Mouse (Mus musculus) adrenal gland, postnatal 25 days (tissue): ENCODE data around the gene Myo18b. TPM values are rescaled to one million over a fixed set of nuclear protein-coding genes. Genes with fewer than 3 reads are reported as not detected.
A peak's percentile ranks its signal among the peaks of the same experiment; 100 is the strongest.

ENCODE experiments used
- DNase-seq: peaks from one replicate; pipeline ENCODE4 v3.0.0; 2021; ENCODE audit warnings: mixed read lengths
- total RNA-seq: library from RNA; stranded (reverse); gene quantifications from 2 replicates; pipeline ENCODE4 v1.2.3, GENCODE M21; 2021

Gene Myo18b
- total RNA-seq, 1 experiment from 2014 or later = 0.18 TPM

GRCm38 (mm10) chr5:112807629-112808028 is 88.5 kb downstream of the Myo18b start:
- no peak for DNase-seq

DNA sequence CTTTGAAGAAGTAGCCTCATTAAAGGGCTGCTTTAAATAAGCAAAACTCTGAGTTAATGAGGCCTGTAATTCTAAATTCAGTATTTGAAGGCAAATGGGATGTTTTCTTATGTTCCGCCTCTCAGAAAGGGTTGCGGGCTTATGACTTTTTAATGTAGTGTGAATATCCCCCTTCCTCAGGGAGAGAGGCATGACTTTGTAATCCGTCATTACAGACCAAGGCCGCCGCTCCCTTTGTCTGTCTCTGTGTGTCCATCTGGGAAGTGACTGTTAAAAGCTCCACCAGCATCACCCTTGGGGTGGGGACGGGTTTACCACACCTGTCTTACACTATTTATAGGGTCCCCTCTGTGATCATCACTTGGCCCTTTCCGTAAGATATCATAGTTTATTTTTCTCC is 100.1 kb downstream of the Myo18b start:
- no peak for DNase-seq

DNA sequence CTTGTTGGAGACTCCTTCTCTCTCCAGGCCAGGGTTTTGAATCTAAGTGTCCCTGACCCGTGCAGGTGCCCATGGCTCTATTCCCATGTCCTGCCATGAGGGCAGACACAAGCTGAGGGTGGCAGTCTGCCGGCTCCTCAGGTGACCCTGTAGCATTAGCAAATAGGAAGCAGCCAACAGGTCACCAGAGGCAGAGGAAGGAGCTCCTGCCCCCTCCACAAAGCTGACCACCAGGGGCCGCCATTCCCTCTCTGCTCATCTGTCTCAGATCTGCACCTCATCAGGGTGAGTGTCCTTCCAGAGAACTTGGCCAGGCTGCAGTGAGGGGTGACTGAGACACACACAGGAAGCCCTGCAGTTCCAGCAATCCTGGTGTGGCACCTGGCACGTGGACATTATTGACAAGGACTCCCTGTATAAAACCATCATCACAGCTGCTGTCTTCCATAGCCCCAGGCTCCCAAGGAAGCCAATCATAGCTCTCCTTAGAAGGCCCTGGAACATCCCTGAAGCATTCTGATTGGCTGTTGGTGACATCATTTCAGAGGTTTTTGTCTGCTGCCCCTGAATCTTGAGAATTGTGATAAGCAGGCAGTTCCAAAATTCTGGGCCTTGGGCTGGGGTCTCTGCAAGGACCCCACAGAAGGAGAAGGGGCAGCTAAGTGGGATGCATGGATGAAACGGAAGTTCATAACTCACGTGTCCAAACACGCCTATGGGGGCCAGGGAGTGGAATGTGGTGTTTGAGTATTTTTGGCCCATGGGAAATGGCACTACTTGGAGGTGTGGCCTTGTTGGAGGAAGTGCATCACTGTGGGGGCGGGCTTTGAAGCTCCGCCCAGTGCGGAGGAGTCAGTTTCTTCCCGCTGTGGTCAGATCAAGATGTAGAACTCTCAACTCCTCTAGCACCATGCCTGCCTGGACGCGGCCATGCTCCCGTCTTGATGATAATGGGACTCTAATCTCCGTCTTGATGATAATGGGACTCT is 104.1 kb downstream of the Myo18b start:
- no peak for DNase-seq

DNA sequence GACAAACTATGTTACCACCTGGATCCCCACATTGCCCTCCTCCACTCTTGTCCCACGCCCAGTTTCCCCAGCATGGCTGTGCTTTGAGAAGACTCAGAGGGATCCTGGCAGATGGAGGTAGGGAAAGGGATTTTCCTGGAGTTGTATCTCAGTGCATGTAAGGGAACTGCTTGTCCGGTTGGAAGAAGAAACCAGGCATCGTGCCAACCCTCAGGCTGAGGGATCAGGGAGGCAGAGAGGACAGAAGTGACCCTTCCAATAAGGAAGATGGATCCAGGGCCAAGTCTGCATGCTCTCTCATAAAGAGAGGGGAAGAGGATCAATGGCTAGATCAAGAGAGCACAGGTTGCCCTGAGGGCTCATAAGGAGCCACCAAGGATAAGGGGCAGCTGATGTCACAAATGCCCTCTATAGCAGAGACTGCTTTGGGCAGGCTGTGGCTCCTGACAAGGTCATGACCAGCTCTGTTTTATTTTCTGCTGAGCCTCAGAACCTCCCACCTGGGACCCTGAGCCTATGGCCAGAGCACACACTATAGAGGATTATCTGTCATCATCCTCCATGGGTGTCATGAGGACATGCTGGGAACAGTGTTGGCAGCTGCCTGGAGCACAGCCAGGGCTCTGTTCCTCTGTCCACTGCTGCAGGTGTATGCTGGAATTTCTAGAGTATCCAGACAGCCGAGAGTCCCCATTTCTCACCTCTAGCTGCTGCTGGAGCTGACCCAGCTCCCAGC is 105.6 kb downstream of the Myo18b start:
- no peak for DNase-seq

DNA sequence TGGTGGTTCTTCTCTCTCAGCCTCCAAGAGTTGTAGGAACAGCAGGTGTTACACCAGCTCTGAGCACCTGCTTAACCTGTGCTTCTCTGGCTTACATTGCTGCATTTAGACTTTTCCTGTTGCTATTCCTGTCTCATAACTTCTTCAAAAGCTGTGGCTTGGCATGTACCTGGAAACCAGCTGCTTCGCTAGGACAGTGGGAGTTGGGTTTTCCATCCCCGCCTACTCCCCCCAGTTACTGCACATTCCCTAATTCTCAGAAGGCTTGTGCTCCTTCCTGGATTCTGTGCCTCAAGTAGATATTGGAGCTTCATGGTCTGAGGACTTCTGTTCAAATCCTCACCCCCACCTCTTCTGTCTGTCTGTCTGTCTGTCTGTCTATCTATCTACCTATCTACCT is 107.7 kb downstream of the Myo18b start:
- DNase-seq = no peak

GRCm38 (mm10) chr5:112786788-112787187 is 109.4 kb downstream of the Myo18b start:
- no peak for DNase-seq

GRCm38 (mm10) chr5:112786031-112786430 is 110.1 kb downstream of the Myo18b start:
- no peak for DNase-seq

- no peak for DNase-seq
These were observed 114.4 kb downstream of the Myo18b start for GRCm38 (mm10) chr5:112781719-112782118.

- DNase-seq = no peak
These were observed 114.9 kb downstream of the Myo18b start for GRCm38 (mm10) chr5:112781231-112781630.

DNA sequence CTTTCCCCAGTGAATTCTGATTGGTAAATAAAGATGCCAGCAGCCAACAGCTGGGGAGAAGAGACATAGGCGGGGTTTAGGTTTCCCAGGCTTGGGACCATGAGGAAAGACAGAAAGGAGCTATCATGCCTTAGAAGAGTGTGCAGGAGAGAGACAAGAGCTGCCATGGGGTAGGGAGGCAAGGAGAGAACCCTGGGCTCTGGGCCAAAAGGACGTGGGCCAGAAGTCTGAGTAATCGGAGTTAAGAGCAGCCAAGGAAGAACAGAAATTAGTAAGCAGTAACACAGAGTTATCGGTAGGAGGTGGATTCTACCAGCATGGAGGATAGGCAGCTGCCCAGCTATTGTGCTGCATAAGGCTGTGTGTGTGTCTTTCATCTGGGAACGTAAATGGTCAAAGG is 115.8 kb downstream of the Myo18b start:
- DNase-seq = peak; percentile 86

DNA sequence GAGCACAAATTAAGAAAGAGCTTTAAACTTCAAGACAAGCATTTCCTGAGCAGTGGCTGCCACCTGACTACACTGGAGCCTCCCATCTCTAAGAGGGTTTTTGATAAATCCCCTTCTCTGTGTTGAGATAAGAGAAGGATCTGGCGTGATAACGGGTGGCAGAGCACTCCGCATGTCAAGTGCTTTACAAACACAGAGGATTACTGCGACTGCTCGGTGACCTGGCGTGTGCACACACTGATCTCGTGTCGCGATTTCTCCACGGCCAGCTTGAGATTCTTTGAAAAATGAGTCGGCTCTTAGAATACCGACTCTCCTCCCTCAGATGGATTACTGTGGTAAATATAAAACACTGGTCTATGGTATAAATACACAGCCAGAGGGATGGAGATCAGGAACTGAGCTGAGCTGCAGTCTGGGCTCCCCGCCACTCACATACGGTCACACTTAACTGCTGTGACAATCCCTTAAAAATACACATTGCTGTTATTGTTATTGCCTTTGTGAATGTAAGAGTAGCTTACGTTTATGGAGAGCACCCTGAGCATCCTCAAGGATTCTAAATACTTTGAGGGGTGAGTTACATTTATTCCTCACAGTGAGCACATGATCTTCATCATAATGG is 119.3 kb downstream of the Myo18b start:
- DNase-seq = no peak

DNA sequence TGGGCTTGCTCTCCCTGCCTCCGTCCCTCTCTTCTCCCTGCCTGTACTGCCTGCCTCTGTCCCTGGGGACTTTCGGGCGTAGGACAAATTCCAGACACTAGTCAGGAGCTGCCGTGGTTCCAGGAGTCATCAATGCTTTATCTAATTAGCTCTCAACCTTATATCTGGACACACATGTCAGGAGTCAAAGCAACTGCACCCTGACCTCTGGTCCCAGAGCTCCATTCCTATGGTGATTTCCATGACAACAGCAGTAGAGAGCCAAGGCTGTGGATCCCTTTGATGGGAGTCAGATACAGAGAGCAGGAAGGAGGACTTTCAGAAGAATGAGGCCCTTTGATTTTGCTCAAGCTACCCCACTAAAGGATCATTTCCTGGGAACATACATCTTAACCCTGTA is 122.7 kb downstream of the Myo18b start:
- DNase-seq = no peak

DNA sequence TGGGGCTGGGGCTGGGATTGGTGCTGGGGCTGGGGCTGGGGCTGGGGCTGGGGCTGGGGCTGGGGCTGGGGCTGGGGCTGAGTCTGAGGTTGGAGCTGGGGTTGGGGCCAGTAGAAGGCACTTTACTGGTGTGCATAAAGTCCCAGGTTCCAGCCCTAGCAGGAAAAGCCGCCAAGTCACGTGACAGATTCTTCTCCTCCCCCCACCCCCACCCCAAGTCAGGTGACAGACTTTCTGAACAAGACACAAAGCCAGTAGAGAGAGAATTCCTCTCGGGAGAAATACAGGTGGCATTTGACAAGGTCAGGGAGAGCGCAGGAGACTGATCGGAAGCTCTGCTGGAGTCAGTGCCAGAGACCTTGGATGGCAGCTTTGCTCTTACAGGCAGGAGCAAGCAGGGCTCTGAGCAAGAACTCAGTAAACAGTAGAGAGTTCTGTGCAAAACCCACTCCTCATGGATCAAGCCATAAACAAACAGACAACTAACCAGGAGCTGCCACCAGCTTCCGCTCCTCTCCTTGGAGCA is 124.7 kb downstream of the Myo18b start:
- DNase-seq = peak; percentile 3

- DNase-seq = no peak
These were observed 126.4 kb downstream of the Myo18b start for GRCm38 (mm10) chr5:112769721-112770119.

DNA sequence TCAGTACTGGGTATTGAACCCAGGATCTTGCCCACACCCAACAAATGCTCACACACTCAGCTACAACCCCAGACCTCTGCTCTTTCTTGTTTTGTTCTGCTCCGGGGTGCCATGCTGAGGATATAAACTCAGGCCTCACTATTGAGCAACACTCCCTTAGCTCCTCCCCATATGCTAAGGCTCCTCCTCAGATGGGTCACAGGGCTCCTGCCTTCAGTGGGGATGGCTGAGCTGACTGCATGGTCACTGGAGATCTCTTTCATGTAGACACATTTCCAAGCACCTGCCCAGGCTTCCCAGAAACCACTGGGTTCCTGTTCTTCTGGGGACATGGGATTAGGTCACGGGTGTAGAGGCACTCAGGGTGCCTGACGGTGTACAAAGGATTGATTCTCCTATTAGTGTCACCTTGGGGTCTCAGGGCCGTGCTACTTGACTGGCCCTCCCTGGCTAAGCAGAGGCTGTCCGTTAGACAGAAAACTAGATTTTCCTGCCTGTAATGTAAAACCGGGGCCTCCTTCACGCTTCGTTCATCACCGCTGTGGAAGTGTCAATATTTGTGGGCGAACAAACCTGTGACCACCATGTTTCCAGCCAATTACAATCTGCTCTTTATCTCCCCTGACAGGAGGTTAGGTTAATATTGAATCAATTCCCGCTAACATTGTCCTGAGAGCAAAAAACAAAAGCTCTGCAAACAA is 127.0 kb downstream of the Myo18b start:
- no peak for DNase-seq

- DNase-seq = no peak
These were observed 127.6 kb downstream of the Myo18b start for GRCm38 (mm10) chr5:112768556-112768955.

DNA sequence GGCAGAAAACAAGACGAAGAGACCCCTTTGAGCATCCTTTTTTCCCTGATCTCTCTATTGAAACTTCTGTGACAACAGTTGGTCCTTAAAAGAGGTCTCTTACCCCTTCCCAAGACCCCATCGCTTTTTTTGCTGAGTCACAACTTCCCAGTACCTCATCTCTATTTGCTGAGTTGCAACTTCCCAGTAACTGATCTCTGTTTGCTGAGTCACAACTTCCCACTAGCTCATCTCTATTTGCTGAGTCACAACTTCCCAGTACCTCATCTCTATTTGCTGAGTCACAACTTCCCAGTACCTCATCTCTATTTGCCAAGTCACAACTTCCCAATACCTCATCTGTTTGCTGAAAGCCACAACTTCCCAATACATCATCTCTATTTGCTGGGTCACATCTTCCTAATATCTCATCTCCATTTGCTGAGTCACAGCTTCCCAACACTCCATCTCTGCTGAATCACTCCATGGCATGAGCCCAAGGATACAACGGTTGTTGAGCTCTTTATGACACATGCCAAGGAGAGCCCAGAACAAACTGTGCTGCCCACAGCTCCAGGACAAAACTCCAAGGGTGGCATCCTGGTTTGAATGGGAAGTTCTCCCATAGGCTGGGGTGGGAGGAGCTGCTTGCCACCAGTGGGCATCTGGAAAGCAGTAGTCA is 134.6 kb downstream of the Myo18b start:
- peak; percentile 61 for DNase-seq

GRCm38 (mm10) chr5:112755581-112755980 is 140.6 kb downstream of the Myo18b start:
- DNase-seq = no peak

DNA sequence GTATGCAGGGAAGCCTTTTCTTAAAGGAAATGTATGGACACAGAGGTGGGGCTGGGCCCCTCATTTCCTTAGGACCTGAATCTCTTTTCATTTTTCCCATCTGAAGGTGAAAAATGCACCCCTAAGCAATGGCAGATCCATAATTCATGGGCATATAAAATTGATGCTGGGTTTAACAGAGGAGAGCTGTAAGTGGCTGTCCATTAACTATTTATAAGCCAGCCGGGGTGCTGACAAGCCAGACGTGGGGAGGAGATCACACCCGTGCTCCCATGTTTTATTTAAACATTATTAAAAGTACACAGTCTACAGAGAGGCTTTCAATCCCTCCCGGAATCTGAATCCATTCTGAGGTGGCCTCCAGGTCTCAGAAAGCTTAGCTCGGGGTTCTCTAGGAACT is 146.5 kb downstream of the Myo18b start:
- DNase-seq = no peak

GRCm38 (mm10) chr5:112748001-112748719 is 148.0 kb downstream of the Myo18b start:
- DNase-seq = no peak
